Mouse (Mus musculus) gastrocnemius, postnatal 4 days (tissue): ENCODE results near the gene Micall2. TPM values are rescaled to one million over a fixed set of nuclear protein-coding genes. Genes with fewer than 3 reads are reported as not detected.

Experiments used
- DNase-seq, 2 experiments: peaks; one replicate each; pipeline ENCODE4 v3.0.0; 2021 to 2022; ENCODE audit warnings: low spot score in 2 of 2, mixed read lengths in 2 of 2
- microRNA-seq: library from miRNA; unstranded; fragments of <30 nt; microRNA quantifications from one replicate; pipeline ENCODE4 v1.2.0, GENCODE M21; 2021
- total RNA-seq, 2 experiments: library from RNA; stranded (reverse); gene quantifications; 2 replicates each; pipeline ENCODE4 v1.2.3; 2021

Gene Micall2
- total RNA-seq, 2 experiments from 2014 or later = 5.5 to 6.1 TPM

DNA sequence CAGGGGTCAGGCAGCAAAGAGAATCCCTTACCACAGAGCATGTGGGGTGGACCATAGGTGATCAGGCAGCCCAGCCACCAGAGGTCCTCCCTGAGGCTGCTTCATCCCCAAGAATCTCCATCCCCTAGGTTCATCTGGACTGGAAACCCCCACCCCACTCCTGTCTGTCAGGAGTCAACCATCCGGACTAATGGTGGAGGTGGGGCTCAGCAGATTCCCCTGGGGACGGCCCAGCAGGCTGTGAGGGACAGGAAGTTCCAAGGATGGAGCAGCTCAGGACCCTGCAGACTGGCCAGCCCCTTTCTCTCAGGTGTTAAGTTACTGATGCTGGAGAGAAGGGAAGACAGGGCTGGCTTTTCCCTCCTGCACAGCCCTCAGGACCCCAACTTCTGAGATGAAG lies 52.9 kb downstream of the Micall2 start:
- DNase-seq = no peak

DNA sequence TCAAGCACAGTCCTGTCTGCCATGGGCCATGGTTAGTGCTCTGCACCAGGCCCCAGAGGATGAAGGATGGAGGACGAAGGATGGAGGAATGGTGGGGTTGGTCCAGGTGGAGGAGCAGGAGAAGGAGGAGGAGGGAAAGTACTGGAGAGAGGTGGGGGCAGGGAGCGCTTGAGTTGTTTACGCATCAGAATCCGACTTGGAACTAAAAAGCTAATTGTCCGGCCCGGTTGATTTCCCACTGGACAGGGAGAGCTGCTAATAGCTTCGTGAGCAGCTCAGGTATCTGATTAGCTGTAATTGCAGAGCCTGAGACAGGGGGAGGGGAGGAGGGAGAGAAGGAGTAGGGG lies 53.5 kb downstream of the Micall2 start:
- DNase-seq = no peak

DNA sequence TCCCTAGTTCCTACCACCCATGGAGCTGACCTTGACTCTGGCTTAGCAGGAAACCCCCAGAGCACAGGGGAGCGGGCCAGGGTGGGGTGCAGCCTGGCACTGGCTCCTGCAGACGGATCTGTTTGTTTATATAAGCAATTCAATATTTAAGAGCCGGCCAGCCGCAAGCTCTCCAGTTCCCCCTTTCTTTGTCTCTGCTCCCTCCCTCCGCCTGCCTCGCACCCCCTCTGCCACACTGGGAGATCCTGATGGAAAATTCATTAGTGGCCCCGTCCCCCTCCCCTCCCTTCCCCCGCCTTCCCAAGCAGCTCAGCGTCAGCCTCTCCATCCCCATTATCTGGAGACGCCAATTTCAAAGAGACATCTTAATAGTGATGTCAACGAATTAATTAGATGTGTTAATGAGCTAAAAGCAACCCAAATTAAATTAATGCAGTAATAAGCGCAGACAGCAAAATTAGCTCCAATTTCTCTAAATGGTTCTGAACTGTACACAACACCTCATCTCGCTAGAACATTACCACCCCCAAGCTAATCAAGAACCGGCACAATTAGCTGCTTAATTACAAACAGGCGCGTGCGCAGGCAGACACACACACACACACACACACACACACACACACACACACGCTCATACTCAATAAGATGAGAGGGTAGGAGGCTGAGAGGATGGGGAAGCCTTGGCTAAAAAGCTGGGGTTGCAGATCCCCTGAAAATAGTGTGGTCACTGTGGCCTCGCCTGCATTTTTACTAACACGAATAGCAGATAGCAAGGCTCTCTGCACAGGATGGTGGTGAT lies 54.1 kb downstream of the Micall2 start:
- no peak for DNase-seq

DNA sequence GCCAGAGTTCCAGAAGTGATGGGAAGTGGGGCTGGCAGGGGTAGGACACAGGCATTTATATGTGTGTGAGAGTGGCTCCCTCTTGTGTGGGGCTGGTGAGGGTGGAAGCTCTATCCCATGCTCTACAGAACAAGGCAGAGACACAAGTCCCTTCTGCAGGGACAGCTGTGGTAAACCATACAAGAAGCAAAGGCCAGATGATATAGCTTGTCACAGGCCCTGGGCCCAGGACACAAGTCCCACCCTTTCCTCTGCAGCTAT lies 60.5 kb downstream of the Micall2 start:
- DNase-seq = no peak

DNA sequence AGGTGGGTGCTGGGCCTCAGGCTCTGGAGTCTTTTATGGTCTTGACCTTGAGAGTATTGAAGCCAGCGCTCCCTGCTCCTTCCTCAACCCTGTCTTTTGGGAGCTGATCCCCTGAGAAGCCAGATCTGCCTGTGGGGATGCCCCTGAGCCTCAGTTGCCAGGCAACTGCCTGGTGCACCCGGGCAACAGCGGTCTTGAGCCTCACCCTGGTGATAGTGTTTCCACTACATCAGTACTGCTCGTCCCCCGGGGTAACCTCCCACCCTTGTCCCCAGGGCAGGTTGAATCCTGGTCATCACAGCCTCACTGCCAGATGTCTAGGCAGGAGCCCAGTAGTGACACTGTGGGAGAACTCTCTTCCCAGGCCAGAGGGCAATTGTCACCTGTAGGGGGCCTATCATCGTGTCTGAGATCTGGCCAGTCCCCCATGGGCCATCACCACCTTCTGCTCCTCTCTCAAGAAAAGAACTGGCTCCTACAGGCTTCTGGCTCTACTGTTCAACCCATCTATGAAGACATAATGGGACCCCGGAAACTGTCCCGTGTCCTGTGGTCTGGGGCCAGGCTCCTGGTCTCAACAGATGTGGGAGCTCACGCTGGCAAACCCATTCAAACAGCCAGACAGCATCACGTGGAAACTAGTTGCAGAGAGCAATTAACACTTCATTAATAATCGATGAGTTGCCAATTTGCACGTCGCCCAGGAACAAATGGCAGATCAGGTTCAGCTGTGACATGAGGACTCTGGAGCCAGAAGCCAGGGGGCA lies 61.0 kb downstream of the Micall2 start:
- no peak for DNase-seq

DNA sequence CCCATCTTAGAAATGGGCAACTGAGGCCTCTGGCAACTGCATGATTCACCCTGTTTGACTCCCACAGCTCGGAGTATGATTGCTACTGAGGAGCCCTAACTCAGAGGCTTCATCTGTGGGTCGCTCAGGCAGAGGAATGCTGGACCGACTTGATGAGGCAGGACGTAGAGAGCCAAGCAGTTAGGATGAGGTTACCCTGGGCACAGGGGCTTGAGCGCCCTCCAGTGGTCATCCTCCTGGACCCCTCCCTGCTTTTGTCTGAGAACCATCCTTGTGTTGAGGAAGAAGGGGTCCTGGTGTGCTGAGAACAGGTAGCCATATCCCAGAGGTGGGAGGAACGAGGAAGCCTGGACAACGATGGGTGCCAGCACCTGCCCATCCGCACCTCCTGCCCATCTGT lies 66.8 kb downstream of the Micall2 start:
- DNase-seq = peak in 1 of 2 experiments; percentile 25

DNA sequence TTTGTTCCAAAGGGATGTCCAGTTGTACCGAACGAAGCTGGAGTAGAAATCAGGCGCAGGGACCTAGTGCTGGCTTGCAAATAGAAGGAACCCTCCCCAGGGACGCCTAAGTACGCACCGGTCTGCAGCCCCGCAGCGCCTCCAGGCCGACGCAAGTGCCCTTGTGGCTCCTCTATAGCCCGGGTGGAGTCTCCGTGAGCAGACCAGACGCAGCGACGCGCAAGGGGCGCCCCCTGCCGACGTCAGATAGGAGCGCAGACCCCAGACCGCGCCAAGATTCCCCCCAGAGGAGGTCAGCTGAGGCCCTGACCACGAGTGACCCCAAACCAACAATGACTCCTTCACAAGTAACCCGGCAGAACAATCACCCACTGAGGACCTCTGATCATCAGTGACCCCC lies 67.6 kb downstream of the Micall2 start:
- peak; percentile 68 to 71 for DNase-seq

DNA sequence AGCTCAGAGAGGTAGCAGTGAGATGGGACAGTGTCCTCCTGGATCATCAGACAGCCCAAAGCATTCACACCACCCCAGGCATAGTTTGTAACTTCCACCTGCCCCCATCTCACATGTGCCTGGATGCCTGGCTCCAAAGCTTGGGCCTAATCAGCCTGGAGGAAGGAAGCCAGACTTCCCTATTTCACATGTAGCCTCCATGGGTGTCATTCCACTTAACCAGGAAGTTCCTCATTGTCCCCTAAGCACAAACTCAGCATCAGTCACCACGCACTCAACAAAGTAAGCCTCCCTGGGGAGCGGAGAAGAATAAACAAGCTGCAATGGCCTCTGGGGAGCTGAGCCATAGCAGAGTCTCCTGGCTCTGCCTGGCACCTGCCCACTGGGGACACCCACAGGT lies 69.6 kb downstream of the Micall2 start:
- DNase-seq = no peak

DNA sequence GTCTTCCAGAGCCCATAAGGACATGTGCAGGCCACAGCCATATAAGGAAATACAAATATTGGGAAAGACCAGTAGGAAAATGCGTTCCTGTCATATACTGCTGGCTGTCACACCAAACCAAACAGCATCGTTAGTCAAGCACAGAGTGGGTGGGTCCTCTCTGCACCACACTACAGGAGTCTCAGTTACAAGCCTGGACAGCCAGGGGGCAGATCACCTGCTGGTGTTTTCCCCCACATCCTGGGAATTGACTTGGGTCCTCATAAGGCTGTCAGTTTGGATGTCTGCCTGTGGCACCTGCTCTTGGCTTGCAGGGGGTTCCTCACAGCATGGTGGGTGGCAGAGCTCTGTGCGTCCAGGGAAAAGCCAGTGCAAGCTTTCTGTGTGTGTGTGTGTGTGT lies 70.8 kb downstream of the Micall2 start:
- no peak for DNase-seq

DNA sequence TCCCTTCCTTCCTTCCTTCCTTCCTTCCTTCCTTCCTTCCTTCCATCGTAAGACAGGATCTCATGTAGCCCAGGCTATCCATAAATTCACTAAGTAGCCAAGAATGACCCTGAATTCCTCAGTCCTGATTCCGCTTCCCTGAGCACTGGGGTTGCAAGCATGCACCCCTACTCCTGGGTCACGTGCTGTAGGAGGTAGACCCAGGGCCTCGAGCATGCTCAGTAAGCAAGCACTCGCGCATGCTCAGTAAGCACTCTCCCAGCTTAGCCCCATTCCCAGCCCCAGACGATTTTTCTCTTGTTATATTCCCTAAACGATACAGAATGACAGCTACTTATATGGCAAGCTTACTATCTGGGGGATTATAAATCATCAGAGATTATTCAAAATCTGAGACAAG lies 74.4 kb downstream of the Micall2 start:
- DNase-seq = no peak

DNA sequence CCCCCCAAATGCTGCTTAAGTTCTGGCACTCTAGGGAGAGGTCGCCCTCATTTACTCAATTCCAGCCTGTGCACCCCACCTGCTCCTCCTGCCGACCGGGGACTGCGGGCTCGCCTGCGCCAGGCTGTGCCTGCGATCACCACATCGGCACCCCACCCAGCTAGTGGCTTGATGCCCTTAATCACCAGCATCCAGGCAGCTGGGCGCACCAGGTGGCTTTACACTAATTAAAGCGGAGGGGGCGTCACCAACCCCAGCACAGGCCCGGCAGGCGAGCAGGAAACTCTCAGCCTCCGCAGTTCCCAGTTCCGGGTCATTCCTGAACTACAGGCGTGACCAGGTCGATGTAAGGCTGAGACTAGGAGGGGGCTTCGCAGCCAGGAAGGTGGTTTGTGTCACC lies 76.8 kb downstream of the Micall2 start:
- no peak for DNase-seq

DNA sequence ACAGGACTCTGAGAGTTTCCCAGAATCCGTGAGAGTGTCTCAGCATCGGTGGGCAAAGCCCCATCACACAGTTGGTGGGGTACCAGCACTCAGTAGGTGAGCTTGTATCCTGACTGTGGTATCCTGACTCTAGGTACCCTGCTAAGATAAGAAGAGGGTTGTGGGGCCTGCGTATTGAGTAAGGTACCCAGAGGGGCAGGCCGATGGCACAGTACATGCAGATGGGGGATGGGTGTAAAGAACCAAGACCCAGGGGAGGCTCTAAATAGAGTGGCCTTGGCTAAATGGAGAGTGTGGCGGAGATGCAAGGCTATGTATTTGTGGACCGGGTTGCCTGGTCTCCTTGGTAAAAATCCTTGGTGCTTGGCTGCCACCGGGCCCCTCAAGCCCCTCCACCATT lies 77.3 kb downstream of the Micall2 start:
- DNase-seq = no peak

DNA sequence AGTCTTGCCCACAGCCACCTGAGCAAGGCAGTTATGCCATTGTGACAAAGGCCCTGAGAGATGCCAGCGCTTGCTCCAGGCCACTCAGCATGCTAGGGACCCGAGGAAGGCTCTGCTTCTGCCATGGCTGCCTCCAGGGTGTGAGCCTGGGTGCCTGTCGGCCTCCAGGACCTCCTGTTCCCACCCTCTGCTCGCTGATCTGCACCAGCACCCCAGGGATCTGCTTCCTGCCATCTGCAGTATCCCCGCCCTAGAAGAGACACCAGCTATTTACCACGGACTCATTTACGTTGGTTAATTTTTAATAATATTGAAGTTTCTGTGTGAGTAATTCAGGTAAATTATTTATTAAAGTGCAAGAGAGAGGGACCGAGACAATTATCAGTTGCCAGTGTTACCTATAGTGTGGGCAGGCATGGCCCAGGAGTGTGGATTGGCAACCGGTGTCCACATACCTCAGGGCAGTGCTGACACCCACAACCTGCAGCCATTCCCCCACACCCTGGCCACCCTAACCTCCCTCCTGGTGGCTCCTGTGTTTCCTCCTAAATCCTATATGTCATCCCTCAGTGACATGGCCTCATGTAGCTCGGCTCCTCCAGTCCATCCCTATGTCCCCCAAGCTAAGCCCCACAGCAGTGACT lies 78.1 kb downstream of the Micall2 start:
- DNase-seq = no peak

Small RNA genes within 50 kb of the gene (microRNA-seq; reads per million reads assigned to microRNA genes)
- not detected for gene Mir7037

Other genes with a start within 250 kb of the Micall2 start
- not detected for gene Uncx, start 192.8 kb downstream of the Micall2 start, total RNA-seq
- 10 to 100 TPM; 43.6 to 58.4 TPM for gene Ints1, start 39.3 kb upstream of the Micall2 start, total RNA-seq
- 10 to 100 TPM in 1 of 2 experiments, 1 to 10 TPM in 1; 8.9 to 11.7 TPM for gene Mafk, start 55.2 kb upstream of the Micall2 start, total RNA-seq
- under 1 TPM in 1 of 2 experiments, not detected in 1; 0.21 TPM for gene Tmem184a, start 83.6 kb upstream of the Micall2 start, total RNA-seq
- not detected for gene Gm26938, start 90.1 kb upstream of the Micall2 start, total RNA-seq
- 10 to 100 TPM; 14.6 to 18.5 TPM for gene Psmg3, start 90.5 kb upstream of the Micall2 start, total RNA-seq
- under 1 TPM; 0.66 to 0.88 TPM for gene Elfn1, start 171.6 kb upstream of the Micall2 start, total RNA-seq